Mouse (Mus musculus) midbrain, postnatal 0 days (tissue): ENCODE measurements around the gene Pxn. TPM values are rescaled to one million over a fixed set of nuclear protein-coding genes. Genes with fewer than 3 reads are reported as not detected.

Experiments used
- ATAC-seq: fragments of 200-750 bp; cut with Nextera tagmentation; 2 replicates; pipeline ENCODE4 v1.8.0; 2017; ENCODE audit warnings: moderate number of reproducible peaks, mild to moderate bottlenecking, moderate TSS enrichment, moderate library complexity; ENCODE audit not compliant: low FRiP score
- DNase-seq: peaks from one replicate; pipeline ENCODE4 v3.0.0-alpha.2; 2015; ENCODE audit warnings: low spot score
- H3K27ac ChIP-seq: fragments of 300-500 bp; sonication (generic); 2 replicates; pipeline ENCODE4 v1.5.1; 2014; ENCODE audit warnings: low read depth, mild to moderate bottlenecking, low read length, mixed read lengths
- H3K27me3 ChIP-seq: fragments of 300-500 bp; sonication (generic); 2 replicates; pipeline ENCODE4 v1.6.1; 2014; ENCODE audit warnings: low read length, control low read depth, mixed read lengths; ENCODE audit not compliant: insufficient read depth
- H3K36me3 ChIP-seq: fragments of 300-500 bp; sonication (generic); 2 replicates; pipeline ENCODE4 v1.6.1; 2014; ENCODE audit warnings: low read length, control low read depth, mixed read lengths; ENCODE audit not compliant: insufficient read depth
- H3K4me1 ChIP-seq: fragments of 300-500 bp; sonication (generic); 2 replicates; pipeline ENCODE4 v1.6.1; 2014; ENCODE audit warnings: mild to moderate bottlenecking, control low read depth, antibody characterized with exemption, low read length, mixed read lengths; ENCODE audit not compliant: insufficient read depth
- H3K4me2 ChIP-seq: fragments of 300-500 bp; sonication (generic); 2 replicates; pipeline ENCODE4 v1.6.1; 2014; ENCODE audit warnings: low read depth, mild to moderate bottlenecking, low read length, mixed read lengths; ENCODE audit not compliant: poor library complexity, severe bottlenecking
- H3K4me3 ChIP-seq: fragments of 300-500 bp; sonication (generic); 2 replicates; pipeline ENCODE4 v1.5.1; 2014; ENCODE audit warnings: low read depth, mild to moderate bottlenecking, low read length, moderate library complexity
- H3K9ac ChIP-seq: fragments of 300-500 bp; sonication (generic); replicated peaks from 2 replicates; pipeline ENCODE4 v1.6.1; 2014; ENCODE audit warnings: mild to moderate bottlenecking, low read length, moderate library complexity, mixed read lengths; ENCODE audit not compliant: poor library complexity, severe bottlenecking
- H3K9me3 ChIP-seq: fragments of 300-500 bp; sonication (generic); 2 replicates; pipeline ENCODE4 v1.6.1; 2016; ENCODE audit warnings: low read length, control low read depth
- CTCF ChIP-seq: IDR thresholded peaks from 2 replicates; pipeline ENCODE4 v1.5.1; 2016; ENCODE audit warnings: antibody characterized with exemption, mild to moderate bottlenecking
- WGBS: fragments of 180-500 bp; shearing (Covaris S2); extraction: QIAGEN DNeasy Blood & Tissue Kit; methylation state at CpG from one replicate; pipeline ENCODE4 v1.1.7; 2014; 5-methylcytosine and 5-hydroxymethylcytosine counted together
- polyA plus RNA-seq: library from polyadenylated mRNA; unstranded; fragments of >200 nt; fragmentation: Nextera tagmentation; extraction: Ambion mirVana; gene quantifications from 2 replicates; pipeline ENCODE4 v1.2.1, GENCODE M21; 2015
- total RNA-seq: library from RNA; depleted of rRNA; stranded (reverse); fragments of >200 nt; gene quantifications from 2 replicates; pipeline ENCODE4 v1.2.3, GENCODE M21; 2014

The Pxn gene
- total and polyA plus RNA-seq, 2 experiments from 2014 or later = 15.9 to 39.4 TPM

DNA sequence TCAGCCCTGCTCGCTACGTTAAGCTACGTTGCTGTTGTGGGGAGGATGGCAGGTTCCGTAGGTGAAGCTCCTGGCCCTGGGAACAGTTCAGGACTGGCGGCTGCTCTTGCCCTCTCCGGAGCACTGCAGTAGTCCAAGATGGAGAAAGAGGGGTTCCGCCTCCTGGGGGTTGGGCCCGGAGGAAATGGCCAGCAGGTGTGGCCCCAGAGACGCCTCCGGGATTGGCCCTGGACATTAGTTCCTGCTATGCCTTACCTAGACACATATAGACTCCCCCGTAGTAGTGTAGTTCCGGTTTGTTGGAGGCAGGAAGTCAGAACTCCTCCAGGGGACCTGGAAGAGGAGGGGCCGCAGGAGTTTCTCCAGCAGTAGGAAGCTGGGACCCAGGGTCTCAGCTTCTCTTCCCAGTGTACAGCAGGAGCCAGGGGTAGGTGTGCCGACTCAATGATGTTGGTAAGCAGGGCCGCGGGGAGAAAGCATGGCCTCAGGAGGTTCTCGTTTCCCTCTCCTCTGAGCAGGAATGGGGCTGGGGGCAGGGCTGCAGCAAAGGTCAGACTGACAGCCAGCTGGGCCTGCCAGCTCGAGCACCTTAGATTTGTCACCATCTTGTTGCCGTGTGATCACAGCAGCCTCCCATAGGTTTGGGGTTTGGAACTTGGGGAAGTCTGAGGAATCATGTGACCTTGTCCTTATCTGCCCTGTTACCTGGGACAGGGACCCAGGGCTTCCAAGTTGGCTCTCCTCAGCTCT lies 36.3 kb downstream of the Pxn start:
- H3K4me1 ChIP-seq = no peaks in the 10 kb centered on the region
- WGBS = 68% methylated on average over 19 of the region's 19 CpGs
- no peaks in the 10 kb centered on the region for H3K9me3 ChIP-seq
- H3K36me3 ChIP-seq = peaks cover 7% of the 10 kb centered on the region; the same call in 1 of the 2 replicates
- H3K4me3 ChIP-seq = no peak overlapping the region
- H3K9ac ChIP-seq = no peak overlapping the region
- H3K27me3 ChIP-seq = no peaks in the 10 kb centered on the region
- H3K4me2 ChIP-seq = peak overlapping the region; percentile 6; the same call in 1 of the 2 replicates
- no peak overlapping the region for H3K27ac ChIP-seq
- TF ChIP-seq CTCF = no peak
- no peak for ATAC-seq
- DNase-seq = no peak

GRCm38 (mm10) chr5:115543509-115544253 lies 37.2 kb downstream of the Pxn start:
- Histone ChIP-seq H3K36me3 (peaks cover 7% of the 10 kb centered on the region; the same call in 1 of the 2 replicates), H3K9me3 (no peaks in the 10 kb centered on the region), H3K27me3 (no peaks in the 10 kb centered on the region), H3K4me1 (no peaks in the 10 kb centered on the region), H3K9ac (0 out of 2 replicates have a peak overlapping the region, but pooled peaks have one; percentile 24), H3K4me2 (no peak overlapping the region), H3K27ac (no peak overlapping the region; the same call in 1 of the 2 replicates), H3K4me3 (no peak overlapping the region)
- peak; percentile 82 for DNase-seq
- TF ChIP-seq CTCF = no peak
- WGBS = 60% methylated on average over 17 of the region's 17 CpGs
- peak; percentile 20; the same call in 1 of the 2 replicates for ATAC-seq

GRCm38 (mm10) chr5:115544655-115545185 lies 38.2 kb downstream of the Pxn start:
- H3K9ac ChIP-seq = 0 out of 2 replicates have a peak overlapping the region, but pooled peaks have one; percentile 29
- ATAC-seq = no peak

GRCm38 (mm10) chr5:115545636-115546035 lies 39.2 kb downstream of the Pxn start:
- no peaks in the 10 kb centered on the region for H3K27me3 ChIP-seq
- ATAC-seq (no peak), DNase-seq (no peak)
- no peak overlapping the region for H3K27ac ChIP-seq
- H3K36me3 ChIP-seq = peaks cover 15% of the 10 kb centered on the region
- H3K9me3 ChIP-seq = no peaks in the 10 kb centered on the region
- no peak for TF ChIP-seq CTCF
- no peak overlapping the region for H3K4me3 ChIP-seq
- H3K9ac ChIP-seq = no peak overlapping the region
- H3K4me2 ChIP-seq = no peak overlapping the region
- H3K4me1 ChIP-seq = no peaks in the 10 kb centered on the region
- 90% methylated on average over 14 of the region's 14 CpGs for WGBS

More at GRCm38 (mm10) chr5:115544655-115545185, 38.2 kb downstream of the Pxn start:
- Histone ChIP-seq H3K9me3 (no peaks in the 10 kb centered on the region), H3K27me3 (no peaks in the 10 kb centered on the region), H3K4me2 (no peak overlapping the region), H3K36me3 (peaks cover 10% of the 10 kb centered on the region), H3K4me3 (no peak overlapping the region), H3K4me1 (no peaks in the 10 kb centered on the region), H3K27ac (no peak overlapping the region)
- 51% methylated on average over 18 of the region's 18 CpGs for WGBS
- no peak for DNase-seq
- no peak for TF ChIP-seq CTCF

DNA sequence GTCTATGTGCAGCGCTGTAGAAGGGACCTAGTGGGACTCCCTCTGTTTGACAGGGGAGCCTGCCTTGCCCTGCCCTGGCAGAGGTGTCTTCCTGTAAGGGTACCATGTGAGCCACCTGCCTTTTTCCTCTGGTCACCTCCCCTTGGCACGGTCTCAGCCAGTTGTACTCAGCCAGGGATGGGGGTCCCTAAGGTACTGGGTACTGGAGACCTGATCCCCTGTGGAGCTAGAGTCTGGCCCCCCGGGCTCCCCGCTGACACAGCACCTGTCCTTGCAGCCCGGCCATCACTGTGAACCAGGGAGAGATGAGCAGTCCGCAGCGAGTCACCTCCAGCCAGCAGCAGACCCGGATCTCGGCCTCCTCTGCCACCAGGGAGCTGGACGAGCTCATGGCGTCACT lies 40.1 kb downstream of the Pxn start:
- Histone ChIP-seq H3K4me1 (no peaks in the 10 kb centered on the region), H3K4me3 (no peak overlapping the region), H3K27ac (no peak overlapping the region), H3K9ac (no peak overlapping the region), H3K27me3 (no peaks in the 10 kb centered on the region), H3K9me3 (no peaks in the 10 kb centered on the region), H3K36me3 (peaks cover 19% of the 10 kb centered on the region), H3K4me2 (no peak overlapping the region)
- DNase-seq (no peak), ATAC-seq (no peak)
- 72% methylated on average over 11 of the region's 11 CpGs for WGBS
- TF ChIP-seq CTCF = no peak
